Mouse (Mus musculus) neutrophil, adult 5-6 weeks (primary cell): Measurements from ENCODE around the gene Phf23. TPM values are rescaled to one million over a fixed set of nuclear protein-coding genes. Genes with fewer than 3 reads are reported as not detected.
"Not testable (repeated sequence)": the region's sequence is repeated elsewhere in the genome, so short reads cannot be mapped to it uniquely, and the experiment has no call there.

Experiments
- ATAC-seq: fragments of 151-379, 151-347 bp; 2 replicates; pipeline ENCODE4 v1.8.0; 2017; ENCODE audit warnings: mild to moderate bottlenecking, moderate TSS enrichment; ENCODE audit not compliant: insufficient number of reproducible peaks, poor library complexity, low FRiP score, severe bottlenecking; ENCODE audit errors: extremely low read depth
- total RNA-seq: library from RNA; stranded (forward); fragments of 200-1000 nt; gene quantifications from 2 replicates; pipeline ENCODE4 v1.2.3, GENCODE M21; 2017

Phf23 gene
- total RNA-seq, 1 experiment from 2014 or later, result 74.4 TPM

DNA sequence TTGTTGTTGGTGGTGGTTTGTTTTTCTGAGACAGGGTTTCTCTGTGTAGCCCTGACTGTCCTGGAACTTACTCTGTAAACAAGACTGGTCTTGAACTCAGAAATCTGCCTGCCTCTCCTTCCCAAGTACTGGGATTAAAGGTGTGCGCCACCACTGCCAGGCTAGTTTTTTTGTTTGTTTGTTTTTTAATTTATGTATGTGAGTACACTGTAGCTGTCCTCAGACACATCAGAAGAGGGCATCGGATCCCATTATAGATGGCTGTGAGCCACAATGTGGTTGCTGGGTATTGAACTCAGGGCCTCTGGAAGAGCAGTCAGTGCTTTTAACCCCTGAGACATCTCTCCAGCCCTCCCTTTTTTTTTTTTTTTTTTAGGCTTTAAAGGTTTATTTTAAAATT is 20.6 kb downstream of the Phf23 start:
- not testable (repeated sequence) for ATAC-seq

DNA sequence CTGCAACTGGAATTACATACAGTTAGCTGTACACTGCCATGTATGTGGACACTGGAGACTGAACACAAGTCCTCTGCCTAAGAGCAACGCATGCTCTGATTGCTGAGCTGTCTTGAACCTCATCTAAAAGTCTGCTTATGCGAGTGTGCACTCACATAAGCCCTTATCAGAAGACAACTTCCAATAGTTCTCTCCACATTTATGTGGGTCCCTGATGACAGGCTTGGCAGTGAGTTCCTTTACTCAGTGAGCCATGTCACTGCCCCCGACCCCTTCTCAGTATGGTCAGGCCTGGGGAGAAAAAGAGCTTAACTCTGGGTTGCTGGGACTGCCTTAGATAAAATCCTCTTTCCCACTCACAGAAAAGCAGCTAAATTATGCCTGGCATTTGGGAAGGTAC is 21.1 kb downstream of the Phf23 start, which contains the start of gene Dlg4:
Gene Dlg4 (plus strand): TSS at position 274 of the 400 bp plus-strand sequence.
- ATAC-seq, result no peak

DNA sequence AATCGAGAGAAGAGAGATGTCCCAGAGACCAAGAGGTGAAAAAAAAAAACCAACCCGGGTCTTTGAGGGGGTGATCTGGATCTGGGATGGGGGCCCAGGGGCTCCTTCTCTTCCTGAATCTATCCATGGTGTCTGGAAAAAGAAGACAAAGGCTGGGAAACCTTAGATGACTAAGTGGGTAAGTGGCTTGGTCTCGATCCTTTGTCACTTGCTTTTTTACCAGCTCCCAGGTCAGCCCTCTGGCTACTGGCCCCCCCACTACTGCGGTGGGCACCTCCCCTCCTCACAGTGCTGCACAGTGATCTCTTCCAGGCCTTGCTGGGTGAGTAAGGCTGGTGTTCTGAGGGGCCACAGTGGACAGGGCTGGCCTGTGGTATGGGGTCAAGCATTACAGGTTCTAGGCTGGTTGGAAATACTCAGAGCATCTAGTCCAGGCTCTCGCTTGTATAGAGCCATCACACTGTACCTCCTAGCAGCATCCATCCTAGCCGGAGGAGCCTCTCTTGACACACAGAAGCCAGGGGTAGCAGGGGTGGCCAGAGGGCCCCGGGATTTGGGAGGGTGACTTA is 21.7 kb downstream of the Phf23 start:
- ATAC-seq, result no peak

DNA sequence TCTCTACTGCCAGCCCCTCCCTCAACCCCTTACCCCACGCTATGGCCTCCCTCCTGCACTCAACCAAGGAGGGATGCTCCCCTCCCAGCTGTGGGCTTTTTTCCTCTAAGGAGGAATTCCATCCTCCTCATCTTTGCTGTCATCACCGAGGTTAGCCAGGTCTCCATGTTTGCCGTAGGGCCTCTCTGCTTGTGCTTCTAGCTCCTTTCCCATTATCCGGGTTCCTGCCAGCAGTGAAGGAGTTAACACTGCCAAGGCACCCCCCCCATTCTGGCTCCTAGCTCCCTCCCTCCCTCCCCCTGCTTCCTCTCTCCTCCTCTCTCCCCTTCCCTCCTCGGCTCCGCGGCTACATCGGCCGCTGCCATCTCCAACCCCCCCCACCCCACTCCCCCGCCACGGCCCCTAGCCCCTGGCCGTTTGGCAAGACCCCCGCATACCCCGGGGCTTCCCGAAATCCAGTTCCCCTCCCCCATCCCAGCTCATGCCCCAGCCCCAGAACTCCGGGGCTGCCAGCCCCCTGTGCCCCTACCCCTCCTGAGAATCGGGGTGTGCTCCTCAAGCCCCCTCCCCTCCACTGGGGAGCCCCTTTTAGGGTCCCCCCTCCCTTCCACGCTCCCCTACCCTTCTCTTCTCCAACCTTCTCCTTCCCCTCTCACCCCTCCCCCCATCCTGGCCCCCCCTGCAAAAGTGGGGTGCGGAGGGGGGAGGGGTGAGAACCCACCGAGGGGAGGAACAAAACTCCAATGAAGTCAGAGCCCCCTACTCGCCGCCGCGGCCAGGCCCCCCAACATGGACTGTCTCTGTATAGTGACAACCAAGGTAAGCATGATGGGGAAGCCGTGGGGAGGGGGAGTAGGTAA is 22.8 kb downstream of the Phf23 start:
- ATAC-seq, result no peak

DNA sequence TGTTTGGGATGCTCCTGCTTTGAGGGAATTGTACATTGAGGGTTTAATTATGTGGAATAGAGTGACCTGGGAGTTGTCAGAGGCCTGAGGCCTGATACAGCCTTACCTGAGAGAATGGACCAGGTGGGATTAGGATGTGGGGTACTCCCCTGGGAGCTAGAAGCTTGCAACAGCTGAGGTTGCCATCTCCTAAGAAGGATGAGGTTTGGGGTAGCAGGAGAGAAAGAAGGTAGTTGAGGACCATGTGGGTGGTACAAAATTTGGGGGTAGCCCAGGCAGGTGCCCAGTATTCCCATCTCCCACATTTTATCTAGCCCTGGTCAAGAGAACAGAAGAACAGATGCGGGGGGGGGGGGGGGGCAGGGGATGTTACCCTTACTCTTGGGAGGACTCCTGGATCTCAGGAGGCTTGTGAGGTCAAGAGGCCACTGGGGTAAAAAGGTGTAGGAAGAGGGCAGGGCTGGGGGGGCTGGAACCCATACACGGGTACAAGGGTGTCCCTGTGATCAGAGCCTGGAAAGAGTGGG is 24.0 kb downstream of the Phf23 start:
- ATAC-seq, result no peak

DNA sequence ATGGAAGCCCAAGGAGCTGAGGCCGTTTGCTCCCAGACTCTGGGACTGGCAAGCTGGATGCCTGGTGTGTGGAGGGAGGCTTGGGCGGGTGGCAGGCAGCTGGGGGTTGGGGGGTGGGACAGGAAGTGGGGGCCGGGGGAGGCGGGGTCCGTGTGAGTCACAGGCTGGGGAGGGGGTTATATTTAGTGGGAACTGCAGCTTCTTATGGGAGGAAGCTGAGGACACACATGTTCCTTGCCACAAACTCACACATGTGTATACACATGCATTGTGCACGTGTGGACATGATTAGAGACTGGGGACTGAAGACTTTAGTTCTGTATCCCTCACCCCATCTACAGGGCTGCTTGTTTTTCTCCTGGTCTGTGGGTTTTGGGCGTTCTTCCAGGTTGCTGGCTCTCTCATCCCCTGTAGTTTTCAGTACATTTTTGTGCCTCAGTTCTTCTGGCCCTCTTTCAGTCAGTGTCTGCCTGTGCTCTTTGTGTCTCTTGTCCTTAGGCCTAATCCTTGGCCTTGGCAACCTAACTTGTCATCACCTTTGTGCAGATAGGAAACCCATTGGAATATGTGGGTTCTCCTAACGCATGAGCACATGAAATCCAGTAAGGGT is 24.6 kb downstream of the Phf23 start:
- ATAC-seq, result no peak

DNA sequence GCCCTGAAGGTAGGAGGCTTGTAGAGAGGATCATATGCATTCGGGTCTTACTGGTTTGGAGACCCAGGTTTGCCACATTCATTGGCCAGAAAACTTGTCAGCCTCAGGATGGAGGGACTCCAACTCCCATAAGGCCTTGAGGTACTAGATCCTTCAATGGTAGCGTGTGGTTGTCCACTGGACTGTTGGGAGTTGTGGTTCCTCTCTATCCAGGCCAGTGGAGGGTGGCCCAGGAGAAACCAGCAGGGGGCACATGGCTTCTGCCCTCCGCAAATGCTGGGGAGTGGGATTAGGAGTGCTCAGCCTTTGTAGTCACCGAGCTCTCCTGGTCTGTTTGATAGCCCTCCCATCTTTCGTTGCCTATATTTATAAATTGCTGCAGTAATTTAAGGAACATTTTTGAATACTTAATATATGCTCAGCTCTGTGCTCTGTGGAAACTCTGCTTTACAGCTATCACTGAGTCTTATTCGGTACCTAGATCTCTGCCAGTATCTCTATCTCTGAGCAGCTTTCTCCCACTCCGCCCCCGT is 25.2 kb downstream of the Phf23 start:
- ATAC-seq, result peak; percentile 79

DNA sequence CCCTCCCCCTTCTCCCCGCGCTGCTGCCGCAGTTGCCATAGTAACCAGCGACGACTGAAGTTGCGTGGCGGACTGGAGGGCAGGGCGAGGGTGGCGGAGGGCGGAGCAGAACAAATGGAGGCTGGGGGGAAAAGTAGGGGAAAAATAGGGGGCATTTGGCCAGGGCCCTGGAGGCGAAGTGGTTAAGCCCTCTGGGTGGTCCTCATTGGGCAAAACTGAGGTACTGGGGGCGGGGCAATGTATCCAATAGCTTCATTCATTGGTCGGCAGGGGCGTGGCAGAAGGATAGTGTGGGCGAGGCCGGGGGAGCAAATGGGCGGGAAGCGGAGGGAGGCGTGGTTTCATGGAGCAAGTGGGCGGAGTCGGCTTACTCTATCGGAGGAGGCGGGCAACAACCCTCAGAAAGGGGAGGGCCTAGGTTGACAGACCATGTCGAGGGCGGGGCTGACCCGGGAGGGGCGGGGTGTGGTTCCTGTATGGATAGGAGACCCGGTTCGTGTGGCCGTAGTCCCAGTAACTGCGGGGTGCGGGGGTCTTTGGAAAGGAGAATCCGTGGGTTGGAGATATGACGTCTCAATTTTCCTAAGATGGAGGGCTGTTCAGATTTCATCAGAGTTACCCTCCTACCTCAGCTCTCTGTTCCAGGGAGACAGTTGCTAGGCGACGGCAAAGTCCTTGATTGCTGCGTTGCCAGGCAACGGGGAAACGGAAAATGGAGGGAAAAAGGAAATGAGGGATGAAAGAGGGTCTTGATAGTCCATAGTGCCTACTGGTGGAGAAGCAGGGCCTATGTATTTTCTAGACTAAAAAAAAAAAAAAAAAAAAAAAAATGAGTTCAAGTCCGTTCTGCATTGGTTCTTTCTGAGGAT is 25.9 kb downstream of the Phf23 start:
- ATAC-seq, result peak; percentile 66

DNA sequence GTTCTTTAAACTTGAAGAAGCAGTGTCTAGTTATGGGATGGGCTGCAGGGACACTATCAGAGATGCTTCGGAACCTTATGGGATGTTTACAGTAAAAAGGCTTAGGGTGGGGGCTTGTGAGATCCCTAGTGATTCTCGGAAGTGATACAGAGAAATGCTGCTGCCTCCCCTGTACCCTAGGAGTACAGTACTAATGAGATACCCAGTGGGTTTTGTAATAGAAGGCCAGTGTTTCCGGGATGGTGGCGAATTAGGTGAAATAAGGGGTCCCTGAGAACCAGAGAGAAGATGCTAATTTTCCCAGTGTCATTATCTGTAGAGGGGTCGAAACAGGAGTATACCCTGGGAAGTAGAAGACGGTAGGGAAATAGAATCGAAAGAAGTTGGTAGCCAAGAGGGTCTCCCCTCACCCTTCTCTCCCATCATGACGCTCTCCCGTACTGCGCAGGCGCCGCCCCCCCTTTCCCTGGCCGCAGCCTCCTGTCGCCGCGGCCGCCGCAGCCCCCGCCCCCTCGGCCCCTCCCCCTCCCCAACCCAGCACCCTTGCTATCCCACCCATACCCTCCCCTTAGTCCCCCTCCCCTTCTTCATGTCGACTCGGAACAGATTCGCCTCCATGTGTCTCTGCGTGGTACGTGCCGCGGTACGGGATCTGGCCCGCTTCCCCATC is 28.0 kb downstream of the Phf23 start:
- ATAC-seq, result no peak

DNA sequence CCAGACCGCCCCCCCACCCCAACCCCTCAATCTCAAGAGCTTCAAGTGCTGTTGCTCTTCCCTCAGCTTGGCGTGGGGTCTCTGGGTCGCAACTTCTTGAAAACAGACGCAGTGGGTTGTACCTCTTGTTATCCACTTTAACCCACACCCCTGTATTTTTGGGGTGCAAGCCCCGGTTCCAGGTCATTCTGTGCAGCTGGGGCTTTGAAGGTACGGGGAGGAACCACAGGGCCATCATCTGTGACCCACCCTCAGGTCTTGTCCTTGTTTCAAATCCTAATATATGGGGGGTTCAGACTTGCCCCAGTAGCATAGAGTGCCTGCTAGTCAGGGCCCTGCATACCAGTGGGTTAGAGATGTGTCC is 28.6 kb downstream of the Phf23 start:
- no peak for ATAC-seq

DNA sequence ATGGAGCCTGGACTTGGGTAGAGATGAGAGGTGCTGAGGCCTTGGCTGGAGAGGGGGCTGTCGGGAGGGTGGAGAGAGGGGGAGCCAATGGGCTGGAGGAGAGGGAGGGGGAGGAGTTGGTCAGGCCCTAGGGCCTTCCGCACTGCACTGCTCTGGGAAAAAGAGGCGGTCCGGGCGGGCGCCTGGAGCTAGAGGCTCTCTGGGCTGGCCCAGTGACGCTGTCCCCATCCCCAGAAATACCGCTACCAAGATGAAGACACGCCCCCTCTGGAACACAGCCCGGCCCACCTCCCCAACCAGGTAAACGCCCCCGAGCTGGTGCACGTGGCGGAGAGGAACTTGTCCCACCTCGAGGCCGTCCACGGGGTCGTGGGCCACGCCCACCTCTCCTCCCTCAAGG is 31.1 kb downstream of the Phf23 start:
- ATAC-seq, result no peak

DNA sequence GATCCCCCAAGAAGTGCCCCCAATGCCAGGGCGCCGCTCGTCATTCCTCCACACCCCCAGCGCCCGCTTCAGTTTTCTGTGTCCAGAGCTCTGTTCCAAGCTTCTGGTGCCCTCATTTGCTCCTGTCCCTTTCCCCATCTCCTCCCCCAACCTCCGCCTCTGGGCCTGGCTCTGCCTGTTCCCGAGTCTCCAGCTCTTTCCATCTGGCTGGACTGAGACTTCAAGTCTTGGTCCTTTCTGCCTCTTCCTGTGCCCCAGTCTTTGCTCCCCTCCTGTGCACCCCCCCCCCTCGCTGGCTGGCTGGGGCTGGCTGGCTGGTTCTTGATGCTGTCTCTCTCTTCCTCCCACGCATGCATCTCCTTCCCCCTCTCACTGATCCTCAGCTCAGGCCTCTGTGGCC is 31.8 kb downstream of the Phf23 start:
- ATAC-seq, result no peak

DNA sequence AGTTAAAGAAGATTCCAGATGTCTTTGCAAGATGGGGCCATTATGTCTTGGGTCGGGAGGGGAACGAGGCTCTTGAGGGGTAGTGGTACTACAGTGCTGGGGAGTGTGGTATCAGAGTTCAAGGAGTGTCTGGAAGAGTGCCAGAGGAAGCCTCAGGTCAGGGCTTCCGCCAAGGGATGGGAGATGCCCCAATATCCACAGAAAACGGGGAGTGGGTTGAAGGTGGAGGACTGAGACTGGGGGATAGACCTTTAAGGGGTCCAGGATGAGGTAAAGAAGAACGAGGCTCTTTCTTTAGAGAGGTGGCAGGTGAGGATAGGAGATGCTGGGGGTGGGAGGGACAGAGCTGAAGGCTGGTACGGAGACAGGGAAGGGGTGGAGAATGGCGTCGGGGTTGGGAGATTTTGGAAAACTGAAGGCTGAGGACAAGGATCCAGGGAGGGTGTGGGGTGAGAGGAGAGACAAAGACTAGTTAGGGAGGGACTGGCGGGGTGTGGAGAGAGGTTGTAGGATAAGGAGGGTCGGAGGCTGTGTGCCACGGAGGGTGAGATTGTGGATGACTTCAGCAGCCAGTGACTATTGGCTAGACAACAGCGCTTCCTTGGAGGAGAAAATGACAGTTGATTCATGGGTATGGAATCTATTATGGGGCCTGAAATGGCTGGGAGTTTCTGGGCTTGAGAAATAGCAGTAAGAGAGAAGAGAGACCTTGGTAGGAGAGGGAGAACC is 33.0 kb downstream of the Phf23 start:
- no peak for ATAC-seq

DNA sequence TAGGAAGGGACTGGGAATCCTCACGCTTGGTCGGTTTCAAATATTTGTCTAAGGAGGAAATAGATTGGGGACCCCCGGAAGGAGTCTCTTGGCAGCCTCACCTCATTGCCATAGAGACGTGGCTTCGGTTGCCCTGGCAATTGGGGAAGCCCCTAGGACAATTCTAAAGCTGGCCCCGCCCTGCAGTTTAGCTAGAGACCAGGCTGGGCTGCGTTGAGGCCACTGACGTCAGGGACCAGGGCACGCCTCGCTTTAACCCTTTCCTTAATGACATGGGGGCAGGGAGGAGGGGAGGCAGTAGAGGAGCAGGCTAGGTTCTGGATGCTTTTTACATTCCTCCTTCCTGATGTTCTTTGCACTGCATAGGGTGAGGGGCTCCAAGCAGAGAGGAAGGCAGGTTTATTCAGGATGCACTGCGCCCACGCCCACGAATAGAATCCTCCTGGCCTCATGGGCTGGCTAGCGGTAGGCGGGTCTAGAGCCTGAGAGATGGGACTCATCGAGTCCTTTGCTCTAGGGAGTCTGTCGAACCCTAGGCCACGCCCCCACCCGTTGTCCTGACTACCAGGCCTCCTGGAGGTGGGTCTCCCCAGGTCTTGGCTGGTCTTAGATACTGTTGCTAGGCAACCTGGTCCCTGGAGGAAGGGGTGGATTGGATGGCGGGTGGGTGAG is 33.7 kb downstream of the Phf23 start:
- peak; percentile 63 for ATAC-seq

DNA sequence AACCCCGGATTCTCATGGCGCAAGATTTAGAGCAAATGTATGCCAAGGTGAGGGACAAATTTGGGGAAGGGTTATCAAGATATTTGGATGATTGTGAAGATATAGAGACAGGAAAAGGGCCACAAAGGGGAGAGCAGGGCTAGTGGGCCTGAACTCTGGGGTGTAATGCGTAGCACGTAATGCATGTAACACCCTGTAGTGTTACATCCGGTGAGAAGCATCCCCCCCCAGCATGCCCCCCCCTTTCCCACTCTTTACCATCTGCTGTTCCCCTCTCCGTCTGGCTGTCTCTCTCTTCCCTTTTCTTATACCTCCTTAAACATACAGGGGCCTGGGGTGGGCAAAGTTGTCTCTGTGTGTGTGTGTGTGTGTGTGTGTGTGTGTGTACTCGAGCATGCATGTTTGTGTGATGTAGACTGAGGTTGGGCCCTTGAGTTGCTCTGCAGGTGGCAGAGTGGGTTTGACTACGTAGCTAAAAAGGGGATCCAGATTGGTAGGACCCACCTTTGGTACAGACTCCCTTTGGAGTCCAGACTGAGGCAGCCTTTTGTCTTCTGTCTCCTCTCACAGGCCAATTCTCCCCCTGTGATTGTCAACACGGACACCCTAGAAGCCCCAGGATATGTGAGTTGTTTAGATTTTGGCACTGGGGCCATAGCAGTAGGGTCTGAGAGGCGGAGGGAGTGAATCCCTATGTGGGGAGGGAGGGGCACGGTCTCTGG is 34.4 kb downstream of the Phf23 start:
- ATAC-seq, result no peak

DNA sequence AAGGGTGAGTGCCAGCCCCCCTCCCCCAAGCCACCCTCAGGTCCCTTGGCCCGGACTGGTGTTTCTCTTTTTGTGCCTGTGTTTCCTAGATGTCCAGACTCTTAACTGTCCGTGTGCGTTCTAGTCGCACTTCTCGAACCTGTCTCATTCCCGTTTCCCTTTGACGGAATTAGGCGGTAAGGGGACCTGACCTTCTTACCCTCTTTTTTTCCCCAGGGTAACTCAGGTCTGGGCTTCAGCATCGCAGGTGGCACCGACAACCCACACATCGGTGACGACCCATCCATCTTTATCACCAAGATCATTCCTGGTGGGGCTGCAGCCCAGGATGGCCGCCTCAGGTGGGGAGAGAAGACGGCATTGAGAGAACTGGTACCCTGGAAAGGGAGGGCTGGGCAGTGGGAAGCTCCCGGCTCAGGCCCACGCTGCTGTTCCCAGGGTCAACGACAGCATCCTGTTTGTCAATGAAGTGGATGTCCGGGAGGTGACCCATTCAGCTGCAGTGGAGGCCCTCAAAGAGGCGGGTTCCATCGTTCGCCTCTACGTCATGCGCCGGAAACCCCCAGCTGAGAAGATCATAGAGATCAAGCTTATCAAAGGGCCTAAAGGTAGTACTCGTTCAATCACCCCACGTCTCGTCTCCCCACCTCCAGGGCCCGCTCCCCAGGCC is 35.2 kb downstream of the Phf23 start:
- ATAC-seq, result no peak
